Mouse (Mus musculus): ENCODE data around the gene Atxn2l. TPM values are rescaled to one million over a fixed set of nuclear protein-coding genes. Genes with fewer than 3 reads are reported as not detected.
A peak's percentile ranks its signal among the peaks of the same experiment; 100 is the strongest.

Gene Atxn2l
- polyA plus RNA-seq, 1 experiment from 2014 or later = 61.9 TPM

GRCm38 (mm10) chr7:126474486-126474955, 28.7 kb downstream of the Atxn2l start:
- no peak for TF ChIP-seq CTCF (IDR thresholded peaks at IDR 0.05; ENCODE audit: low read depth)
- H3K9ac ChIP-seq = peak overlapping the region; percentile 96
- ATAC-seq (ENCODE audit: insufficient read depth) = peak; percentile 42

GRCm38 (mm10) chr7:126473470-126474086, 29.7 kb downstream of the Atxn2l start:
- 86% methylated on average over 9 of the region's 9 CpGs for WGBS
- no peaks in the 10 kb centered on the region for H3K27me3 ChIP-seq (ENCODE audit: insufficient read depth, low read length)
- no peaks in the 10 kb centered on the region for H3K9me3 ChIP-seq (ENCODE audit: low read depth, low read length)
- TF ChIP-seq CTCF (IDR thresholded peaks at IDR 0.05; ENCODE audit: low read depth) = no peak
- ATAC-seq (ENCODE audit: insufficient read depth) (no peak), DNase-seq (no peak)
- H3K36me3 ChIP-seq (ENCODE audit: insufficient read depth) = peaks cover 40% of the 10 kb centered on the region
- peak overlapping the region; percentile 96 for H3K9ac ChIP-seq
- peak overlapping the region; percentile 92 for H3K4me2 ChIP-seq
- peak overlapping the region; percentile 90 for H3K4me3 ChIP-seq (ENCODE audit: low read depth, low read length)
- H3K27ac ChIP-seq (ENCODE audit: low read depth) = no peak overlapping the region
- H3K4me1 ChIP-seq (ENCODE audit: insufficient read depth) = peaks cover 7% of the 10 kb centered on the region; the same call in 1 of the 2 replicates

More at GRCm38 (mm10) chr7:126474486-126474955, 28.7 kb downstream of the Atxn2l start:
- no peaks in the 10 kb centered on the region for H3K9me3 ChIP-seq (ENCODE audit: low read depth, low read length)
- peak overlapping the region; percentile 90 for H3K4me3 ChIP-seq (ENCODE audit: low read depth, low read length)
- WGBS = 0% methylated on average over 27 of the region's 27 CpGs
- peaks cover 30% of the 10 kb centered on the region for H3K36me3 ChIP-seq (ENCODE audit: insufficient read depth)
- no peaks in the 10 kb centered on the region for H3K27me3 ChIP-seq (ENCODE audit: insufficient read depth, low read length)
- H3K4me1 ChIP-seq (ENCODE audit: insufficient read depth) = peaks cover 7% of the 10 kb centered on the region; the same call in 1 of the 2 replicates
- DNase-seq = no peak
- H3K4me2 ChIP-seq = peak overlapping the region; percentile 92
- H3K27ac ChIP-seq (ENCODE audit: low read depth) = peak overlapping the region; percentile 93

GRCm38 (mm10) chr7:126472713-126473112, 30.5 kb downstream of the Atxn2l start:
- H3K4me1 ChIP-seq (ENCODE audit: insufficient read depth) = peaks cover 7% of the 10 kb centered on the region; the same call in 1 of the 2 replicates
- 87% methylated on average over 16 of the region's 16 CpGs for WGBS
- no peak overlapping the region for H3K9ac ChIP-seq
- no peak overlapping the region for H3K27ac ChIP-seq (ENCODE audit: low read depth)
- DNase-seq = no peak
- no peak for ATAC-seq (ENCODE audit: insufficient read depth)
- no peak for TF ChIP-seq CTCF (IDR thresholded peaks at IDR 0.05; ENCODE audit: low read depth)
- no peak overlapping the region for H3K4me3 ChIP-seq (ENCODE audit: low read depth, low read length)
- H3K4me2 ChIP-seq = no peak overlapping the region
- peaks cover 49% of the 10 kb centered on the region for H3K36me3 ChIP-seq (ENCODE audit: insufficient read depth)
- no peaks in the 10 kb centered on the region for H3K27me3 ChIP-seq (ENCODE audit: insufficient read depth, low read length)
- no peaks in the 10 kb centered on the region for H3K9me3 ChIP-seq (ENCODE audit: low read depth, low read length)

GRCm38 (mm10) chr7:126472306-126472705, 30.9 kb downstream of the Atxn2l start:
- 84% methylated on average over 13 of the region's 13 CpGs for WGBS
- no peak overlapping the region for H3K27ac ChIP-seq (ENCODE audit: low read depth)
- no peak overlapping the region for H3K4me2 ChIP-seq
- DNase-seq (no peak), ATAC-seq (ENCODE audit: insufficient read depth) (no peak)
- H3K4me3 ChIP-seq (ENCODE audit: low read depth, low read length) = no peak overlapping the region
- no peaks in the 10 kb centered on the region for H3K27me3 ChIP-seq (ENCODE audit: insufficient read depth, low read length)
- H3K9me3 ChIP-seq (ENCODE audit: low read depth, low read length) = no peaks in the 10 kb centered on the region
- peaks cover 7% of the 10 kb centered on the region; the same call in 1 of the 2 replicates for H3K4me1 ChIP-seq (ENCODE audit: insufficient read depth)
- no peak overlapping the region for H3K9ac ChIP-seq
- TF ChIP-seq CTCF (IDR thresholded peaks at IDR 0.05; ENCODE audit: low read depth) = no peak
- H3K36me3 ChIP-seq (ENCODE audit: insufficient read depth) = peaks cover 53% of the 10 kb centered on the region

GRCm38 (mm10) chr7:126471853-126472252, 31.4 kb downstream of the Atxn2l start:
- TF ChIP-seq CTCF (IDR thresholded peaks at IDR 0.05; ENCODE audit: low read depth) = no peak
- no peak for DNase-seq
- Histone ChIP-seq H3K4me1 (ENCODE audit: insufficient read depth) (peaks cover 7% of the 10 kb centered on the region; the same call in 1 of the 2 replicates), H3K27me3 (ENCODE audit: insufficient read depth, low read length) (no peaks in the 10 kb centered on the region), H3K27ac (ENCODE audit: low read depth) (no peak overlapping the region), H3K4me2 (no peak overlapping the region), H3K36me3 (ENCODE audit: insufficient read depth) (peaks cover 57% of the 10 kb centered on the region), H3K9me3 (ENCODE audit: low read depth, low read length) (no peaks in the 10 kb centered on the region), H3K4me3 (ENCODE audit: low read depth, low read length) (no peak overlapping the region), H3K9ac (no peak overlapping the region)
- ATAC-seq (ENCODE audit: insufficient read depth) = no peak
- 82% methylated on average over 4 of the region's 4 CpGs for WGBS

GRCm38 (mm10) chr7:126471361-126471760, 31.9 kb downstream of the Atxn2l start:
- WGBS = 82% methylated on average over 5 of the region's 5 CpGs
- Histone ChIP-seq H3K4me1 (ENCODE audit: insufficient read depth) (peaks cover 7% of the 10 kb centered on the region; the same call in 1 of the 2 replicates), H3K27ac (ENCODE audit: low read depth) (no peak overlapping the region), H3K4me3 (ENCODE audit: low read depth, low read length) (no peak overlapping the region), H3K9ac (no peak overlapping the region), H3K9me3 (ENCODE audit: low read depth, low read length) (no peaks in the 10 kb centered on the region), H3K4me2 (no peak overlapping the region), H3K27me3 (ENCODE audit: insufficient read depth, low read length) (no peaks in the 10 kb centered on the region), H3K36me3 (ENCODE audit: insufficient read depth) (peaks cover 62% of the 10 kb centered on the region)
- no peak for ATAC-seq (ENCODE audit: insufficient read depth)
- TF ChIP-seq CTCF (IDR thresholded peaks at IDR 0.05; ENCODE audit: low read depth) = no peak
- no peak for DNase-seq

- Histone ChIP-seq H3K4me1 (ENCODE audit: insufficient read depth) (no peaks in the 10 kb centered on the region), H3K9me3 (ENCODE audit: low read depth, low read length) (no peaks in the 10 kb centered on the region), H3K4me3 (ENCODE audit: low read depth, low read length) (no peak overlapping the region), H3K9ac (no peak overlapping the region), H3K27me3 (ENCODE audit: insufficient read depth, low read length) (no peaks in the 10 kb centered on the region), H3K4me2 (no peak overlapping the region), H3K27ac (ENCODE audit: low read depth) (no peak overlapping the region), H3K36me3 (ENCODE audit: insufficient read depth) (peaks cover 65% of the 10 kb centered on the region)
- WGBS = 73% methylated on average over 6 of the region's 6 CpGs
- no peak for TF ChIP-seq CTCF (IDR thresholded peaks at IDR 0.05; ENCODE audit: low read depth)
- ATAC-seq (ENCODE audit: insufficient read depth) = no peak
- no peak for DNase-seq
Observed at GRCm38 (mm10) chr7:126470077-126470476, 33.2 kb downstream of the Atxn2l start.

Data from lung, embryonic 14.5 days (tissue).